Mouse (Mus musculus): ENCODE results near the gene Ccr2. TPM values are rescaled to one million over a fixed set of nuclear protein-coding genes. Genes with fewer than 3 reads are reported as not detected.
"Not testable (repeated sequence)": the region's sequence is repeated elsewhere in the genome, so short reads cannot be mapped to it uniquely, and the experiment has no call there.

Gene Ccr2
- polyA plus RNA-seq, 1 experiment from 2014 or later, result 8.5 TPM

DNA sequence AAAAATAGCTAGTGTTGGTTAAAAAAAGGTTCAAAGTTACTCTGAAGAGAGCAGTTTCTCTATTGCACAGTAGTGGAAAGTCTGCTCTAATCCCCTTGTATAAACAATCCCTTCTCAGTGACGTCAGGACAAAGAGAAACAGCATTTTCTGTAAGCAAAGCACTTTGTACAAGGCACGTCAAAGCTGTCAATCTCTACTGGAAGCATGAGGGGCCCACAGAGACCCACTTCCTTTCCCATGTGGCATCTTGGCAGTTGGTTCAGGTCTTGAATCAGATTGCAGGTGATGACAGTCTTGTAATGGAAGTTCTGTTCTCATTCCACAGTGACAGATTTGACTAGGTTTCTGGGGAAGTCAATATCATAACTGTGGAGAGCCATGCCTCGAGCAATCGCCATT lies 21.9 kb upstream of the Ccr2 start:
- Histone ChIP-seq H3K27me3 (ENCODE audit: control insufficient read depth, insufficient read depth, low read length) (no peaks in the 10 kb centered on the region), H3K36me3 (ENCODE audit: control insufficient read depth, insufficient read depth, low read length) (no peaks in the 10 kb centered on the region), H3K4me3 (replicated peaks; ENCODE audit: low read length) (no peak overlapping the region), H3K9me3 (replicated peaks; ENCODE audit: control insufficient read depth, low read length) (no peaks in the 10 kb centered on the region), H3K4me2 (ENCODE audit: low read depth, low read length) (no peak overlapping the region), H3K4me1 (ENCODE audit: control insufficient read depth, insufficient read depth, low read length) (no peaks in the 10 kb centered on the region), H3K27ac (ENCODE audit: low read length) (no peak overlapping the region), H3K9ac (ENCODE audit: low read length) (no peak overlapping the region)
- 46% methylated on average over 4 of the region's 4 CpGs for WGBS
- no peak for ATAC-seq (ENCODE audit: insufficient read depth, low FRiP score)

- H3K4me2 ChIP-seq (ENCODE audit: low read depth, low read length); H3K4me1 ChIP-seq (ENCODE audit: control insufficient read depth, insufficient read depth, low read length); ATAC-seq (ENCODE audit: insufficient read depth, low FRiP score); H3K9me3 ChIP-seq (replicated peaks; ENCODE audit: control insufficient read depth, low read length); H3K36me3 ChIP-seq (ENCODE audit: control insufficient read depth, insufficient read depth, low read length); H3K9ac ChIP-seq (ENCODE audit: low read length); H3K4me3 ChIP-seq (replicated peaks; ENCODE audit: low read length); H3K27me3 ChIP-seq (ENCODE audit: control insufficient read depth, insufficient read depth, low read length); H3K27ac ChIP-seq (ENCODE audit: low read length): not testable (repeated sequence)
- 92% methylated on average over 12 of the region's 13 CpGs for WGBS
Measured at GRCm38 (mm10) chr9:124080471-124080870, 21.3 kb upstream of the Ccr2 start.

DNA sequence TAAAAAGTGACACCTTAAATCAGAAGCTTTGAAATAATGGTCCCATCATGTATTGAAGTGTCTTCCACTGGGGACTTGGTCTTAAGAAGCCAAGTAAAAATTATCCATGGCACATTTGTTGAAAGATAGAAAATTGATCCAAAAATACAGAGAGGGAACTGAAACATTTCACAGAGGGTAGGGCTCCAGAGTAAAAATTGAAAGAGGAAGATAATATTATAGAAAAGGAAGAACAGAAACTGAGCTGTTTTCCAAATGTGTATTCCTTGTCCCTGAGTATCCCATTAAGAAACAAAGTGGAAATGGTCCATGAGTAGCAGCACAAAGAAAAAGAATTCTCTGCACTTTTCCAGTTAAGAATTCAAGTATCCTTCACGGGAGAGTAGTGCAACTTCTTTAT lies 11.3 kb upstream of the Ccr2 start:
- ATAC-seq (ENCODE audit: insufficient read depth, low FRiP score), result no peak
- Histone ChIP-seq H3K27me3 (ENCODE audit: control insufficient read depth, insufficient read depth, low read length) (no peaks in the 10 kb centered on the region), H3K9me3 (replicated peaks; ENCODE audit: control insufficient read depth, low read length) (no peaks in the 10 kb centered on the region), H3K4me3 (replicated peaks; ENCODE audit: low read length) (no peak overlapping the region), H3K36me3 (ENCODE audit: control insufficient read depth, insufficient read depth, low read length) (no peaks in the 10 kb centered on the region), H3K27ac (ENCODE audit: low read length) (no peak overlapping the region), H3K4me1 (ENCODE audit: control insufficient read depth, insufficient read depth, low read length) (no peaks in the 10 kb centered on the region), H3K9ac (ENCODE audit: low read length) (no peak overlapping the region), H3K4me2 (ENCODE audit: low read depth, low read length) (no peak overlapping the region)
- WGBS, result 74% methylated on average over 1 of the region's 1 CpGs

DNA sequence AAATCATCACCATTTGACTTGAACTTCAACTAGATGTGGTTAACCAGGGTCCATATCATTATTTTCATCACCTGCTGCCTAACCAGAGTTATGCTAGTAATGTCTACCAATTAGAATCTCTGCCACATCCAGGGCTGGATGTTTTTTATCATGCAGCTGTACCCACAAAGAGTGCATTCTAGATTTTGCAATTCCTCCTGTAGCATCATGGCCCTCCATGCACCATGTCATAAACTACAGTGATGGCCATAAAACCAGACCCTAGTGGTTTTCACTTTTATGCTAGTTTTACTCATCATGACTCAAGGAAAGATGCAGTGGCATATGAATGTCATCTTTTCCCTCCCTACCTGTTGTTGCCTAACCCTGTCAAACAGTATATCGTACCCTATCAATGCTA lies 2.6 kb upstream of the Ccr2 start:
- no peak for ATAC-seq (ENCODE audit: insufficient read depth, low FRiP score)
- 75% methylated on average over 1 of the region's 1 CpGs for WGBS

GRCm38 (mm10) chr9:124100357-124100756 lies 1.4 kb upstream of the Ccr2 start:
- H3K4me1 ChIP-seq (ENCODE audit: control insufficient read depth, insufficient read depth, low read length), result no peaks in the 10 kb centered on the region
- H3K9ac ChIP-seq (ENCODE audit: low read length), result no peak overlapping the region
- no peaks in the 10 kb centered on the region for H3K27me3 ChIP-seq (ENCODE audit: control insufficient read depth, insufficient read depth, low read length)
- H3K4me2 ChIP-seq (ENCODE audit: low read depth, low read length), result no peak overlapping the region
- no peaks in the 10 kb centered on the region for H3K9me3 ChIP-seq (replicated peaks; ENCODE audit: control insufficient read depth, low read length)
- no peak overlapping the region for H3K4me3 ChIP-seq (replicated peaks; ENCODE audit: low read length)
- H3K27ac ChIP-seq (ENCODE audit: low read length), result no peak overlapping the region
- WGBS, result 66% methylated on average over 1 of the region's 1 CpGs
- H3K36me3 ChIP-seq (ENCODE audit: control insufficient read depth, insufficient read depth, low read length), result no peaks in the 10 kb centered on the region
- no peak for ATAC-seq (ENCODE audit: insufficient read depth, low FRiP score)

More for the DNA sequence above, 2.6 kb upstream of the Ccr2 start:
- Histone ChIP-seq H3K4me3 (replicated peaks; ENCODE audit: low read length) (no peak overlapping the region), H3K4me2 (ENCODE audit: low read depth, low read length) (no peak overlapping the region), H3K27me3 (ENCODE audit: control insufficient read depth, insufficient read depth, low read length) (no peaks in the 10 kb centered on the region), H3K27ac (ENCODE audit: low read length) (no peak overlapping the region), H3K4me1 (ENCODE audit: control insufficient read depth, insufficient read depth, low read length) (no peaks in the 10 kb centered on the region), H3K36me3 (ENCODE audit: control insufficient read depth, insufficient read depth, low read length) (no peaks in the 10 kb centered on the region), H3K9me3 (replicated peaks; ENCODE audit: control insufficient read depth, low read length) (no peaks in the 10 kb centered on the region), H3K9ac (ENCODE audit: low read length) (no peak overlapping the region)

GRCm38 (mm10) chr9:124103199-124103598 lies 1.4 kb downstream of the Ccr2 start:
- no peak for ATAC-seq (ENCODE audit: insufficient read depth, low FRiP score)
- no peak overlapping the region for H3K27ac ChIP-seq (ENCODE audit: low read length)
- no peaks in the 10 kb centered on the region for H3K27me3 ChIP-seq (ENCODE audit: control insufficient read depth, insufficient read depth, low read length)
- H3K4me3 ChIP-seq (replicated peaks; ENCODE audit: low read length), result no peak overlapping the region
- WGBS, result 65% methylated on average over 1 of the region's 1 CpGs
- no peak overlapping the region for H3K4me2 ChIP-seq (ENCODE audit: low read depth, low read length)
- no peaks in the 10 kb centered on the region for H3K4me1 ChIP-seq (ENCODE audit: control insufficient read depth, insufficient read depth, low read length)
- H3K9me3 ChIP-seq (replicated peaks; ENCODE audit: control insufficient read depth, low read length), result no peaks in the 10 kb centered on the region
- H3K9ac ChIP-seq (ENCODE audit: low read length), result no peak overlapping the region
- no peaks in the 10 kb centered on the region for H3K36me3 ChIP-seq (ENCODE audit: control insufficient read depth, insufficient read depth, low read length)

GRCm38 (mm10) chr9:124105196-124105595 lies 3.4 kb downstream of the Ccr2 start:
- Histone ChIP-seq H3K4me1 (ENCODE audit: control insufficient read depth, insufficient read depth, low read length) (no peaks in the 10 kb centered on the region), H3K4me2 (ENCODE audit: low read depth, low read length) (no peak overlapping the region), H3K27ac (ENCODE audit: low read length) (no peak overlapping the region), H3K9me3 (replicated peaks; ENCODE audit: control insufficient read depth, low read length) (no peaks in the 10 kb centered on the region), H3K36me3 (ENCODE audit: control insufficient read depth, insufficient read depth, low read length) (no peaks in the 10 kb centered on the region), H3K9ac (ENCODE audit: low read length) (no peak overlapping the region), H3K27me3 (ENCODE audit: control insufficient read depth, insufficient read depth, low read length) (no peaks in the 10 kb centered on the region), H3K4me3 (replicated peaks; ENCODE audit: low read length) (no peak overlapping the region)
- no peak for ATAC-seq (ENCODE audit: insufficient read depth, low FRiP score)

GRCm38 (mm10) chr9:124107232-124107631 lies 5.5 kb downstream of the Ccr2 start:
- Histone ChIP-seq H3K27me3 (ENCODE audit: control insufficient read depth, insufficient read depth, low read length) (no peaks in the 10 kb centered on the region), H3K9me3 (replicated peaks; ENCODE audit: control insufficient read depth, low read length) (no peaks in the 10 kb centered on the region), H3K4me3 (replicated peaks; ENCODE audit: low read length) (no peak overlapping the region), H3K4me2 (ENCODE audit: low read depth, low read length) (no peak overlapping the region), H3K4me1 (ENCODE audit: control insufficient read depth, insufficient read depth, low read length) (no peaks in the 10 kb centered on the region), H3K9ac (ENCODE audit: low read length) (no peak overlapping the region), H3K36me3 (ENCODE audit: control insufficient read depth, insufficient read depth, low read length) (no peaks in the 10 kb centered on the region), H3K27ac (ENCODE audit: low read length) (no peak overlapping the region)
- ATAC-seq (ENCODE audit: insufficient read depth, low FRiP score), result no peak

DNA sequence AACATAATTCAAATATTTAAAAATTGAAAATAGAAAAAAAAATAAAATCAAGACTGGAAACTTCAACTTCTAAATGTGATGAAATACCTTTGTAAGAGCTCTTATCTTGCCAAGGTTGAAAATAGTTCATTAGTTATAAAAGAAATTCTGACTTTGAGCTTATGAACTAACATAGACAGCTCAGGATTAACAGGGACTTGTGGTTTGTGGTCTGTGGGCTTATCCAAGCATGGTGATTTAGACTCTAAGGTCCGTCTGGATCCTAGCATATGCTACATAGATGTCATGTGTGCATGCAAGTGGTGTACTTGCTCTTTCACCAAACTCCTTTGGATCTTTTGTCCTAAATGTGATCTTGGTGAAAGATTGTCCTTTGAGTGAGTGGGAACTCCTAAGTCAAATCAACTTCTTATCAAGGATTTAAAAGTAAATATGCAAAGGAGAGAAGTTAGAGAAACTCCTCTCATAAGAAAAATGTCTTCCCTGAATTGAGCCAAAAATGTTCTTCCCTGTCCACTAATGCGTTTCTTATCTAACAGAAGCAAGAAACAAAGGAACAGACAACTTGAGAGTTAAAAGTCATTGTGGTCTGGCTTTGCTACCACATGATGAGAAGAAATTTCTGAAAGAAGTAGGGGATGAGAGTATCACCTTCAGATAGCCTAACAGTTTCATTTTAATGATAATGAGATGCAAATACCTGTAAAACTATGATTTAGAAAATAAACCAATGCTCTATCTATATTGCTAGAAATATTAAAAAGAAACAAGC lies 6.8 kb downstream of the Ccr2 start:
- no peak overlapping the region for H3K4me2 ChIP-seq (ENCODE audit: low read depth, low read length)
- H3K27me3 ChIP-seq (ENCODE audit: control insufficient read depth, insufficient read depth, low read length), result no peaks in the 10 kb centered on the region
- ATAC-seq (ENCODE audit: insufficient read depth, low FRiP score), result no peak
- no peaks in the 10 kb centered on the region for H3K36me3 ChIP-seq (ENCODE audit: control insufficient read depth, insufficient read depth, low read length)
- no peak overlapping the region for H3K27ac ChIP-seq (ENCODE audit: low read length)
- 50% methylated on average over 2 of the region's 2 CpGs for WGBS
- no peaks in the 10 kb centered on the region for H3K9me3 ChIP-seq (replicated peaks; ENCODE audit: control insufficient read depth, low read length)
- no peaks in the 10 kb centered on the region for H3K4me1 ChIP-seq (ENCODE audit: control insufficient read depth, insufficient read depth, low read length)
- no peak overlapping the region for H3K9ac ChIP-seq (ENCODE audit: low read length)
- H3K4me3 ChIP-seq (replicated peaks; ENCODE audit: low read length), result no peak overlapping the region
